Mouse (Mus musculus) activated CD4-positive, CD25-positive, alpha-beta regulatory T cell, adult 4 months (primary cell): ENCODE measurements around the gene Rin2. TPM values are rescaled to one million over a fixed set of nuclear protein-coding genes. Genes with fewer than 3 reads are reported as not detected.
"Not testable (repeated sequence)": the region's sequence is repeated elsewhere in the genome, so short reads cannot be mapped to it uniquely, and the experiment has no call there.

ENCODE experiments used
- ATAC-seq: one replicate; pipeline ENCODE4 v1.8.0; 2017
- polyA plus RNA-seq, 2 experiments: library from polyadenylated mRNA; unstranded; fragments of 100-300 nt; shearing (Covaris generic); gene quantifications; one replicate each; pipeline ENCODE4 v1.2.1; 2017

Gene Rin2
- polyA plus RNA-seq, 2 experiments from 2014 or later = 1.6 to 4.3 TPM

DNA sequence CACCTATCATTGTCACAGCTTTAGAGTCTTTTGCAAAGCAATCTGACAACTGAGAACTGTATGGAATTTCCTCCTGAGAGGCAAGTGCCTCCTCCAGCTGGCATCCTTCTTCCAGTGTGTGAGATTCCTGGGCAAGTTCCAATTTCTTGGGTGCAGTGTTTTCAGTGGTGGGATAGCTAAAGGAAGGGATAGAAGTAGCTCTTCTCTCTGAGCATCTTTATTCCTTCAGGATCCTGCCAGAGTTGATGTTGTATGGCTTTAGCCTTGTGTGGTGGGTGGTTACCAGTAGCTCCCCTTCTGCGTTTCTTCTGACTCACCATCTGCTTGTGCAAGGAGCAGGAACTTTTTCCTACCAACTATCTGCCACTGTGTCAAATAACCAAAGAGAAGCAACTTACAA is 9.1 kb downstream of the Rin2 start:
- ATAC-seq = no peak

DNA sequence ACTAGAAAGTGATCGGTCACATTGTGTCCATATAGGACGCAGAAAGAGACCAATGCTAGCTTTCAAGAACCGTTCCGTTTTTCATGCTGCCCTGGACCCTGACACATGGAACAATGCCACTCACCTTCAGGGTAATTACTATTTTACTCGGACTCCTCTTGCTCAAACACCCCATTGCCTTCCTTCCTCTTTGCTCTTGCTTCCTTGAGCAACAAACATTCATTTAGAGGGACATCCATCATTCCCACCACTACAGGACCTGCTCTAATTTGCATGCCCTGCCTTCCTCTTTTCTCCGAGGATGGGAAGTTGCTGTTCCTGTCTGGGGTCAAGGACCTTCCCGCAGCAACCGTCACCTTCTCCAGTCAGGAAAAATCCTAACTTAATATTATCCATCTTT is 9.9 kb downstream of the Rin2 start:
- ATAC-seq = no peak

DNA sequence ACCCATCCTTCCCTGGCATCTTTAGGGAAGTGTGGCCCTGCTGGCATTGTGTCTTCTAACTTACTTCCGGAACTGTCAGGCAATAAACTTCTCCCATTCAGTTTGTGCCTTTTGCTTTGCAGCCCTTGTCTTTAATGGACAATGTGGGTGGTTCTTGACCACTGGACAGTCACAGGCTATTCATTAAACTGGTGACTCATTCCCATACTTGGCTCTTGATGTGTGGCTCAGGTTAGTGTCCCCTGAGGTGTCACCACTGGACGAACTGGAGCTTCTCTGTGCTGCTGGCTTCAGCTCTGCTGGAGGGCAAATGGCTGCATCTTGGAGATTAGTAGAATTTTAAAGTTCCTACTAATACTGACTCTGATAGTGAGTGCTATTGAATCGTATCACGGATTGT is 11.0 kb downstream of the Rin2 start:
- ATAC-seq = no peak

DNA sequence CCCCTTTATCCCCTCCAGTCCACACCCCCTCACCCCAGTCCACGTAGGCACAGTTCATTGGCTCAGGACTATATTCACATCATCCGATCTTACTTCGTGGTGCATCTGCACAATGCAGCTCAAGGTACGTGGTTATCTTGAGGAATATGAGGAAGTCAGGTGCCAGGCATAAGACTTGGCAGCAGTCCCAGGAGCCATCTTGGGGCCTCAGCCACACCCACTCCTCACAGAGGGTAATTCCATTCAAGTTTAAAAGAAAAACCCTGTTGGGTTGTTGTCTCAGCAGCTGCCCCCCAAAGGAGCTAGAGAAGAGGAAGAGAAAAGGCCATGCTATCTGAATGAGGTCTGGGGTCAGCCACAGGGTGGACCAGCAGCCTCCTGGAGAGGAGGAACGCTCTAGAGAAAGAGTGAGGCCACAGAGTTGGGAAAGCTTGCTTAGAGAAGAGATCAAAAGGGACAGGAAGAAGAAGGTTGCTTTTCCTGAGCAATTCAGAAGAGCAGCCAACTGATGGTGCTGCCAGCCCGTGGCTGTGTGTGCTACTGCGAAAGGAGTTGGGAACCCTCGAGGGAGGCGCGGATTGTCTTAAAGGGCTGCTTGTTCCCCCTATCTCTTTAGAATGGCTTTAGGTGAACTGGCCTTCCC is 16.5 kb downstream of the Rin2 start:
- ATAC-seq = no peak

DNA sequence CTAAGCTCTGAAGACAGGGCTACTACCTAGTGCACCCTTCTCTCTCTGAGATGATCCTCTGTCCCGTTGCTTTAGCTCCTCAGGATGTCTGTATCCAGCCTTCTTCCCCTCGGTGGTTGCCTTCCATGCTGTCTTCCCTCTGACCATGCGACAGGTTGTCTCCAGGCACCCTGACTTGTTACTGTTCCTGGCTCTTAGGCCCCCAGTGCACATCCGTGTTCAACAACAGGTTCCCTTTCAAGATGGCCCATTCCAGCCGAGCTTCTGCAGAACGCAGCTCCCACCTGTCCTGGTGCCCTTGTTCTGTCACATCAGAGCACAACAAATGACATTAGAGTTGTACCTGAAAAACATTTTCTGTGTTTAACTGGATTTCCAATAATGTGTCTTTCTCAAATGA is 22.1 kb downstream of the Rin2 start:
- ATAC-seq = no peak

DNA sequence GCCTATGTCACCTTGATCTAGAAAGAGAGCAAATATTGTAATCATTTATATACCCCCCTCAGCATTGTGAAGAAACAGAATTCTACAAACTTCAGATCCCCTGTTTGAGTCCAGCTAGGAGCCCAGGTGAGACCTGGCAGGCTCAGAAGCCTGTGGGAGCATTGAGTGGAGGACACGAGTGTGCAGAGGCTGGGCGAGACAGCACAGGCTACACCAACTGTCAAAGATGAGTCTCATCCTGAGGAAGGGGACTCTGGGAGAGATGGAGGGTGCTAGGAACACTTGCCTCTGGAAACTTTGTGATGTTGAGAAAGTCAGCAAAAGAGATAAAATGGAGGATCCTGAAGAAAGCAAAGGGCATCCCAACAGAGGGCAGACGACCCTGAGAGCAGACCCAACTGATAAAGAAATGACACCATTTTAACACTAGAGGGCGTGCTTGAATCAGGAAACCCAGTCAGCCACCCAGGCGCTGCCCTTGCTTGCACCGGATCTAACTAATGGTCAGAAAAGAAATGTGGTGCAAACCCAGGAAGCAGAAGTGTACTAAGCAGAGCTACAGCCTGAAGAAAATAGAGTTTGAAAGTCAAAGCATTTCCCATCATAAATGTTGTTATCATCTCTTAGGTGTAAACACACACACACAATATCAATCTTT is 24.5 kb downstream of the Rin2 start:
- ATAC-seq = peak; percentile 52

DNA sequence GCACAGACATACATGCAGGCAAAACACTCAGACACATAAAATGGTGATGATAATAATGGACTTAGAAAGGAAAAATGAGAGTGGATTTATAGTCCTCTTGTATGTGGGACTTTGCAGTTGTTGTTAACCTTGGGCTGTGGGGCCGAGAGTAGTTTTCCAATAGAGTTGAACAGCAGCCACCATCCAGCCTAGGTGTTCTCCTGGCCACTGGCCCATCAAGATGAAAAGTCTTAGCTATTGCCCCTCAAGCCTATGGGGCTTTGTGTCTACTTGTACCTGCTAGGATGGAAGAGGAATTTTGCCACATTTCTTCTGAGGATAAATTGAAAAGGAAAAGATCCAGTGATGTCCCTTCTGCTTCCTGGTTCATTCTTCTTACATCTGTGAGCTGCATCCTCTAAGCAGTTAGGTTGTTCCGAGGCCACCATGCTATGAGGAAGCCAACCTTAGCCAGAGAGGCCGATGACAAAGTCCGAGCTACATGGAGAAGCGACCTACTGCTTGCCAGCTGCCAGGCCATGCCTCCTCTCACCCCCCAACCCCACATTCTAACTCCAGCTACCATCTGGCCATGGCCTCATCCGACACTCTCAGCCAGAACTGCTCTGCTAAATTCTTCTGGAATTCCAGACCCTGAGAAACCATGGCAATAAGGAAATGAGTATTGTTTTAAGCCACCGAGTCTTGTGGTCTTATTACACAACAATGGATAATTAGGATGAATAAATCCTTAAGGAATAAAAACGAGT is 25.4 kb downstream of the Rin2 start:
- no peak for ATAC-seq

DNA sequence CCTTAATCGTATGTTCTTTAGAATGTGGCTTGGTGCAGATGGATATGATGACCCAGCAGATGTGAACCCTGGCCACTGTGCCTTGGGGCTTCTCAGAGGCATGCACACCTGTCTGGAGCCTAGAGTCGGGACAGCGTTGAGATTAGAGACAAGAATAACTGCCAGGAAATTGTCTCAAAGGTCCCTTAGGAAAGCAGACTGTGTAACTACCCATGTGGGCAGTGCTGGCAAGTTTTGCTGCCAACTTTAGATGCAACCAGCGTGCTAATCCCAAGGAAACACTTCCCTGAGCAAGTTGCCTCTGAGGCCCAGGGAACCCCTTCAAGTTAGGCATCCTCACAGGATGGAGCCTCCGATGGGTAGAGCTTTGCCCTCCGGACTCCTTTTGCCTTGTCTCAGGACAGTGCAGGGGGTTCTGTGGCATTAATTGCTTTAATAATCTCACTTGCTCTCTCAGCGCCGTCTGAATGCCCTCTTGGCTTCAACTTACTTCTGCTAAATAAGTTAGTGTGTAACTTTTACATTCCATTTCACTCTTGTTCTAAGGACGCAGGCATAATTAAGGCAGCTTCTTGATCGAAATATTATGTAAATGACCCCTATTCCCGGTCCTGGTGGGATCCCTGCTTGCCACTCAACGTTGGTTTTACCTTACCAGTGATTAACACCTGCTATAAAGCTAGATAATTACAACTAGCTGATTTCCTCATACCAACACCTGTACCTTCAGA is 26.8 kb downstream of the Rin2 start:
- ATAC-seq = no peak

DNA sequence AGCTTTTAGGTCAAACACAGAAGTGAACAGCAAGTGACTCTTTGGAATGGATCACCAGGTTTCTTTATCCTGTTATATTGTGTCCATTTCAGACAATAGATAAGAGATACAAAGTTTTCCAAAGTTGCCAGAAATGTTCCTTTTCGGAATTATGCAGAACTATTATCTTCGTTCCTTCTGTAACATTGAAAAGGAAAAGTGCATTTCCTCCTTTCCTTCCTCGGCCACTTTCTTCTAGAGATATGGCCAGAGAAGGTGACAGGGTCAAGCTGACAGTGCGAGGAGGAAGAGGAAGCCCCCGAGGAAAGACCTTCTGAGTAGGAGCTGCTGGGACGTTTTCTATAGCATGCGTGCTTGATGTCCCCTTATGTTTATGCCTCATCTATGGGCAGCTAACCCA is 29.7 kb downstream of the Rin2 start:
- no peak for ATAC-seq

DNA sequence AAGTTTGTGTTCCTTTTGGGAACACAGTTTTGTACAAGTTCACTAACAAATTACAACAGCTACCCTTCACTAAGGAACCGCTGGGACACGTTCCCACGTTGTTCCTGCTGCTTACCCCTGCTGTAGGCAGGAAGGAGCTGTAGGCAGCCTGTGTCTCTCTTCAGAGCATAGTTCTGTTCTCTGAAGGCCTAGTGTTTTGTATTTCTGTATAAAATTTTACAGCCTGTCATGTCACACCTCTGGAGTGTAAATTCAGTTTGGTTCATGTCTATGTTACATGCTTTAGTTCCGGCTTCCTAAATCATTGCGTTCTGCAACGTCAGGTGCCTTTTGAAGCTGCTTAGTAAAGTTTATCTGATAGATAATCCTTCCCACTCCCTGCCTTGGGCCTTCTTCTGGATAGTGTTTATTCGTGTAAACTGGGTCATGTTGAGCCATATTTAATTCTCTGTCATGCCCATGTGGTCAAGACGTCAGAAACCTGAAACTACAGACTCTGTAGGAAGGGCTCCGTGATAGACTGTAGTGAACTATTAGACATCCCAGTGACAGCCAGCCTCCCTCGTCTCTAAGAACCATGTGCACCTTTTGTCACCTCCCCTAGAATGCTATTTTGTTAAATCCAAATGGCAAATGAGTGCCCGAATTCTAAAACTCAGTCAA is 34.8 kb downstream of the Rin2 start:
- no peak for ATAC-seq

DNA sequence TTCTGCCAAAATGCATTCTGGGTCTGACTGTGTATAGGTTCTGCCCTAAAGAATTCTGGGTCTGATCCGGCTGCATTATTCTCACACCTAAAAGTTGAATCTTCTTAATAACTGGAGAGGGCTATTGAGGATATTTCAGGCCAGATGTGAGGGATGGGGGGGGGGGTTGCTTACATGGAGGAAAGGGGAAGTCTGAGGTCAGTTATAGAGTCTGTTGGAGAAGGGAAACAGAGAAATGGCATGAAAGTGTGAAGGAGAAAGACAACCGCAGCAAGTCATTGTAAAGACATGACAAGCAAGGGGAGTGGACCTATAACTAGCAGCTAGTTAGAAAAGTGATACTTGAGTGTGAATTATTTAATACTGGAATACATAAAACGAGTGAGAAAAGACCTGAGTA is 36.5 kb downstream of the Rin2 start:
- ATAC-seq = no peak

DNA sequence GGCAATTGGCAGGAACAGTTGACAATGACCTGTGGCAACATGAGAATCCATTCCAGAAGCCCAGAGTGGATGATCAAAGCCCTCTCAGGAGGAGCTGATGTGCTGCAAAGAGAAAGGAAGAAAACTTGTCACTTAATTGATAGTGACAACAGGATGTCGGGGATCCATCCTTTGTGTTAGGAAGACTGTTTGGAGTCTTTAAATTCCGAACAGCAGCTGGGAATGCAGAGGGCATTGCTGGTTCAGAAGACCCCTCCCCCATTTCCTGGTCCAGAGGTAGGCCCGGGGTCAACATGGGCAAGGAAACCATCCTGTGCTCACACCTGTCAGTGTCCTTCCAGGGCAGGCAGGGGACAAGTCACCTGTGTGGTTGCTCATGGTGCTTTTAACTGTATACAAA is 37.0 kb downstream of the Rin2 start:
- ATAC-seq = no peak

DNA sequence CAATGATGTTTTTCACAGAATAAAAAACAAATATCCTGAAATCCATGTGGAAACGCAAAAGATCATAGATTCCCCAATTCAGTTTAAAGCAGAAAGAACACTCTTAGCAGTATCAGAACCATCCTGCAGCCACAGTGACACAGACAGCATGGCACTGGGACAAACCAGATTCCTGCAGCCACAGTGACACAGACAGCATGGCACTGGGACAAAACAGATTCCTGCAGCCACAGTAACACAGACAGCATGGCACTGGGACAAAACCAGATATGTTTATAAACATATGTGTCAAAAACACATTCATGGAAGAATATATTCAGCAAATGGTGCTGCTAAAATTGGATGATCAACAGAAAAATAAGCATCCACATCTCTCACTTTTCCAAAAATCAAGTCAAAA is 42.5 kb downstream of the Rin2 start:
- no peak for ATAC-seq

DNA sequence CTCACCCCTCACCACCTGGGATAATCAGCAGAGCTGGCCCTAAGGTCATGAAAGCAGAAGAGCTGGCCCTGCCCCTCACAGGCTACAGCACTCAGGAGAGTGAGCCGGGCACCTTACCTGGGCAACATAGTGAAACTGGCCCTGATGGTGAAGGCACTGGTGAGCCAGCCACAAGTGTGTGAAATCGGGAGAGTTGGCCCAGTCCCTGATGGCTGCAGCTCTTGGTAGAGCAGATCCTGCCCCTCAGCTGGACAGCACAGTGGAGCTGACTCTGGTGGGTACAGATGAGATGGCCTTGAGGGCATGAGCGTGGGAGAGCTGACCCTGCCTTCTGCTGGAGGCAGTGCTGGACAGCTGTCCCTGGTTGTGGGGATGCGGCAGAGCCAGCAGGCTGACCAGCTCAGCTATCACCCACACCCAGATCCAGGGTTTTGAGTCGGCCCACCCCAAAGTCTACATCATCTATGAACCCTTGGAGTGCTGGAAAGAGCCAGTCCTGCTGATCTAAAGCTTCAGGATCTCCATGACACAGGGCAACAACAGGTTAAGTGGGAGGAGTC is 43.7 kb downstream of the Rin2 start:
- no peak for ATAC-seq

DNA sequence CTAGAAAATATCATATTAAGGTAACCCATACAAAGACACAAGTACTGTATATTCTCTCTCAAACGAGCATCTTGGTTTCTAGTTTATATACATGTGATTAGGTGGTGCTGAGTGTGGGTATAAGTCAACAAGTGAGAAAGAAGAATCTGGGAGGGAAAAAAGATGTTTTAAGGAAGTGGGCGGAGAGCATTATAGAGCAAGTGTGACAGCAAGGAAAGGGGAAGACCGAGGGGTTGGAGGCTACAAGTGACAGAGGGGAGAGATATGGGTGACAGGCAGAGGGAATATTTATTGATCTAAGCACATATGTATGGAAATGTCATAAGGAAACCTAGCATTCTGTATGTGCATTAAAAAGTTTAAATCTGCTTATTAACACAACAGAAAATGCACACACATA is 45.1 kb downstream of the Rin2 start:
- ATAC-seq = no peak

DNA sequence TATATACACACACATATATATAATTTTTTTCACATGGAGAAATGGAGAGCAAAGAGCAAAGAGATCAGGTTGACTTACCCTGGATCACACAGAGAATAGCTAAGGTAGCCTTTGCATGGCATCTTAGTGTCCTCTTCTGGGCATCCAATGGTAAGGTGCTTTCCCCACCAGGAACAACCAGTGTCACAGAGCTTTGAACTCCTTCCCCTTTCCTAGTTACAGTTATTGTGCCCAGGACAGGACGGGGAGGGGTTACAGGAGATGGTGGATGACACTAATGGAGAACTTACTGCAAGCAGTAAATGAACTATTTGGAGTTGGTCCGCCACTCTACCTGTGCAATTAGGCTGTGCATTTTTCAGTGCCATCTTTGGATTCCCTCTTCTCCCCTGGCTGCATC is 45.7 kb downstream of the Rin2 start:
- ATAC-seq = no peak

DNA sequence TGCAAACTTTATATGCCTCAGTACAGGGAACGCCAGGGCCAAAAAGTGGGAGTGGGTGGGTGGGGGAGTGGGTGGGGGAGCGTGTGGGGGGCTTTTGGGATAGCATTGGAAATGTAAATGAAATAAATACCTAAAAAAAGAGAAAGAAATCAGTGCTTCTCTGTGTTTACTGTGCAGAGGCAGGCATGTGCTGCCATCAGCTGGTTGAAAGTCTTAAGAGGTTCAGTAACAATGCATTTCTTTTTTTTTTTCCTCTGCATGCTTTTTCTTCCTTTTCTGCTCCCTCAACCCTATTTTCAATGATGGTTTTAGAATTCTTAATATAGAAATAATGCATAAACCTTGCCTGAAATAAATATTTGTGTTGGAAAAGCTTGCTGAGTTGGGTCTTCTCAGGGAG is 47.3 kb downstream of the Rin2 start:
- not testable (repeated sequence) for ATAC-seq

DNA sequence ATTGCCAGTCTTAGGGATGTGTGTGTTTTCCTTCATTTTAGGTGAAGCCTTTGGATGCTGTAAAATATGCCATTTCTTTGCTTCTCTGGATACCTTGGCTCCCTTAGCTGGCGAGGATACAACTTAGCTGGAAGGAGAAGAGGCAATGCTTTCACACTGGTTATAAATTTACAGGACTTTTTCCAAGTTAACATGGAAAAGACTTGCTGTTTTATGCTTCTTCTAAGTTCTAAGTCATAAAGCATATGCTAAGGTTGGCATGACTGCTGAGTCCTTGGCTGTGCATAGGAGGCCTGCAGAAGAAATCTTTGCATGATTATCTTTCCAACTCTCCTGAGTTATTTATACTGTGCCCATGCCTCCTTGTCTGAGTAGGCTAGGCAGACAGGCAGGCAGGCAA is 49.3 kb downstream of the Rin2 start:
- no peak for ATAC-seq

DNA sequence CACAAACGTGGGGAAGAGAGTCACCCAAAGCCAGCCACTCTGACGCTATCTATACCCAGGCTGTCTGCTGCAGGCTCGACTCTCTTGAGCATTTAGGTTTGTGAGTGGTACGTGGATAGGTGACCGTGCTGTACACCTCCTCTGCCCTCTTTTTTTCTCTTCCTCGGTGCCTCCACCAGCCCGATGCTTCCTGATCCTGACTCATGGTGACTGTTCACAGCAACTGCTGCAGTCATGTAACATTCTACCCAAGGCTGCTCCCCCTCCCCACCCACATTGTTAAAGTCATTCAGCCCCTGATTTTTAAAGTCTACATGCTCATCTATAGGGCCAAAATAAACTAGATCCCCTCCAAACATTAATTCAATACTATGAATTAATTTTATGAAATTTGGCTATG is 54.4 kb downstream of the Rin2 start:
- ATAC-seq = no peak

DNA sequence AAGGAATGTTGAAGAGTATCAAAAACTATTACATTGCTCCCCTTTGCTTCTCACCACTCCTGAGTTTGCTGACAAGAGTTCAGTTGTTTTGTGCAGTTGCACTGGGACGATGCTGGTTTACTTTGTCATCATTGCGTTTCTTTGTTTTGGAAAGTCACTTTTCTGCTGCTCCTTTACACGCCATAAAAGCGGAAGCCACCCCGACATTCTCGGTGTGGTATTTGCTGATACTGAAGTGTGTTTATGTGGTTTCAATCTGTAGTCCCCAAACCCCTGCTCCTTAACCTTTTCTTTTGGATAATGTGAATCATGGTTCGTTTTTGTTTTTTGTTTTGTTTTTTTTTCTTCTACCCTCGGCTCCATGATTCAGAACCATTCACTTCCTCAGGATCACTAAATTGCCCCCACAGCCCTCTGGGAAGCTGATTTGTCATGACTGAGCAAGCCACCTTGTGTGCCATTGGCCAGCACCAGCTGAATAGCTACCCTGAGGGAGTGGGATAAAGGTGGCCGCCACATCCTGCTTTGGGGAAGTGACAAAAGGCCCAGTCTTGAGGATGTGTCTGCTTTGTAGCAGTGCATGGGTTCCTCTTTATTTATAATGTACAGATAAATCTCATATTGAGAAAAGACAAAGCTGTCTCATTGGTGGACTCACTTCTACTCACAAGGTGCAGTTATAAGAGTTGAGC is 55.3 kb downstream of the Rin2 start:
- ATAC-seq = peak; percentile 68

DNA sequence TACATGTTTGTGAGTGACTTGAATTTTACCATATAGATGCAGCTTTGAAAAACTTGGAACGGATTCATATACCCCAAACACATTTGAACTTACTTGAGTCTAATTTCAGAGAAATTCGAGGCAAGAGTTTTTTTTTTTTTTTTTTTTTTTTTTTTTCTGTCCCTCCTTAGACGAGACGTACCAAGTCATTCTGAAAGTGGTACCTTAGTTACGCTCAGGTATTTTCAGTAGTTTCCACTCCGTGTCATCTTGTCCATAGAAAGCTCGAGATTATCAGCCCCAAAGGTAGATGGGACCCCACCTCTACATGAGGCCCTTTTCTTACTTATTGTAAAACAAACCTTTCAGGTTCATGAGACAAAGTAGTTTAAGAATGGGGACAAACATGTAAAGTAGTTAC is 55.9 kb downstream of the Rin2 start:
- ATAC-seq = no peak

DNA sequence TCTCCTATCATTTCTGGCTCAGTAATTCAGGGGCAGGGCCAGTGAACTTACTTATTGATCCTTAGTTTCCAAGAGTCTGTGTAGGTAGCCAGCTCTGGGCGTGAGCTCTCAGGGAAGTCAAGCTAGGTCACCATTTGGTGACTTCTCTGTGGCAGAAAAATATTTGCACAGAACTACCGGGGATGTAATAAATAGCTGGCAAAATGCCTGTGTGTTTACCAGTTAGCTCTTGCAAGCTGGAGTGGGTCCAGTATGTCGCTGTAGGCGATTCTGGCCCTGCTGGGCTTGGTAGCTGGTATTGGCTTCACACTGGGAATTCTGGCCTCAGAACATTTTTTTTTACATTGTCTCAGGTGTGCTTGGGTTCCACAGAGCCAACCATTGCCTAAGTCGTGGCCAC is 60.1 kb downstream of the Rin2 start:
- ATAC-seq = no peak
